Mouse (Mus musculus) heart, adult 2 months (tissue): ENCODE results near the gene Slc10a7.

ENCODE experiments used
- CTCF ChIP-seq: fragments of 200-600 bp; IDR thresholded peaks from 2 replicates; pipeline ENCODE4 v1.8.1; 2022; ENCODE audit warnings: antibody characterized with exemption, mild to moderate bottlenecking, moderate library complexity
- EP300 ChIP-seq: fragments of 200-500 bp; IDR thresholded peaks from 2 replicates; pipeline ENCODE4 v1.6.1; 2011; ENCODE audit warnings: low read depth, low read length, control low read depth; ENCODE audit not compliant: insufficient read depth
- POLR2A ChIP-seq: fragments of 200-500 bp; IDR thresholded peaks from 2 replicates; pipeline ENCODE4 v1.6.1; 2011; ENCODE audit warnings: mild to moderate bottlenecking, low read depth, low read length, control low read depth; ENCODE audit not compliant: insufficient read depth

GRCm38 (mm10) chr8:78710961-78711360, 201.8 kb downstream of the Slc10a7 start:
- no peak for TF ChIP-seq POLR2A
- TF ChIP-seq CTCF = no peak
- TF ChIP-seq EP300 = no peak
